Comparison of ENCODE assay signal across 8 mouse cellular contexts in genomic region chr10:93162276-93162971, GRCm38 (mm10). TPM values are rescaled to one million over a fixed set of nuclear protein-coding genes. Genes with fewer than 3 reads are reported as not detected.
DNase-seq lines count a peak whose midpoint lies in the region; ATAC-seq and TF ChIP-seq lines count a peak whose summit lies in the region.

No protein-coding gene starts in this region.

- ATAC-seq in lung, embryonic 14.5 days (ENCODE audit: insufficient read depth), result no peak
- no peak for ATAC-seq in intestine, embryonic 15.5 days

- peak overlapping the region; percentile 99 for H3K9ac ChIP-seq in lung, embryonic 14.5 days
- H3K9ac ChIP-seq in intestine, embryonic 15.5 days, result peak overlapping the region; percentile 86; the same call in 1 of the 2 replicates

- DNase-seq in lung, embryonic 14.5 days, result peak; percentile 40
- DNase-seq in lung, adult 18-20 months, result no peak
- peak; percentile 38 for DNase-seq in embryo, embryonic 10 days (ENCODE audit: low spot score)
- DNase-seq in retina, embryonic 14.5 days (ENCODE audit: low spot score), result peak; percentile 29
- no peak for DNase-seq in gastrocnemius, postnatal 10 days
- DNase-seq in cerebellum, postnatal 25 days, result no peak
- DNase-seq in urinary bladder, postnatal 25 days (ENCODE audit: low spot score), result no peak

- 14% methylated on average over 11 of the region's 11 CpGs for WGBS in lung, embryonic 14.5 days
- 25% methylated on average over 11 of the region's 11 CpGs for WGBS in intestine, embryonic 15.5 days

- H3K27me3 ChIP-seq in lung, embryonic 14.5 days (ENCODE audit: insufficient read depth, low read length), result no peaks in the 10 kb centered on the region
- H3K27me3 ChIP-seq in intestine, embryonic 15.5 days (replicated peaks), result no peaks in the 10 kb centered on the region

- H3K4me2 ChIP-seq in lung, embryonic 14.5 days, result peak overlapping the region; percentile 83
- H3K4me2 ChIP-seq in intestine, embryonic 15.5 days (replicated peaks), result peak overlapping the region; percentile 75

- no peak for TF ChIP-seq CTCF in lung, embryonic 14.5 days (IDR thresholded peaks at IDR 0.05; ENCODE audit: low read depth)

- no peaks in the 10 kb centered on the region for H3K36me3 ChIP-seq in lung, embryonic 14.5 days (ENCODE audit: insufficient read depth)
- H3K36me3 ChIP-seq in intestine, embryonic 15.5 days, result no peaks in the 10 kb centered on the region

- H3K9me3 ChIP-seq in lung, embryonic 14.5 days (ENCODE audit: low read depth, low read length), result no peaks in the 10 kb centered on the region
- no peaks in the 10 kb centered on the region for H3K9me3 ChIP-seq in intestine, embryonic 15.5 days

- H3K4me1 ChIP-seq in lung, embryonic 14.5 days (ENCODE audit: insufficient read depth), result 0 out of 2 replicates have a peak, but pooled peaks cover 8% of the 10 kb centered on the region
- peaks cover 11% of the 10 kb centered on the region for H3K4me1 ChIP-seq in intestine, embryonic 15.5 days (replicated peaks)

- peak overlapping the region; percentile 100 for H3K27ac ChIP-seq in lung, embryonic 14.5 days (ENCODE audit: low read depth)
- H3K27ac ChIP-seq in intestine, embryonic 15.5 days, result peak overlapping the region; percentile 99

- peak overlapping the region; percentile 96 for H3K4me3 ChIP-seq in lung, embryonic 14.5 days (ENCODE audit: low read depth, low read length)
- H3K4me3 ChIP-seq in intestine, embryonic 15.5 days (replicated peaks), result peak overlapping the region; percentile 84

RNA-seq across cellular contexts. Expression of gene Cdk17, which starts 1.7 kb away (rescaled TPM):
- 25.3 and 25.9 TPM in 2 replicates for polyA plus RNA-seq in lung, embryonic 14.5 days (2014; fragmentation: Nextera tagmentation; extraction: Ambion mirVana)
- 13.6 and 14.0 TPM in 2 replicates for polyA plus RNA-seq in intestine, embryonic 15.5 days (2015; fragmentation: Nextera tagmentation; extraction: Ambion mirVana)
- 10 to 100 TPM; 18.6 to 22.6 TPM for total RNA-seq in gastrocnemius, postnatal 10 days (2021)

Comparison
In these comparisons a context has a peak if more than half of its experiments do, and no peak if none do; other contexts are left out.
1. DNase-seq: peak in lung, embryonic 14.5 days (single experiment), embryo, embryonic 10 days (single experiment) and retina, embryonic 14.5 days (single experiment); none in lung, adult 18-20 months (0 of 2), gastrocnemius, postnatal 10 days (single experiment), cerebellum, postnatal 25 days (0 of 2) and urinary bladder, postnatal 25 days (single experiment).